Mouse (Mus musculus): ENCODE results near the gene Lama5. TPM values are rescaled to one million over a fixed set of nuclear protein-coding genes. Genes with fewer than 3 reads are reported as not detected.
A peak's percentile ranks its signal among the peaks of the same experiment; 100 is the strongest.
"Not testable (repeated sequence)": the region's sequence is repeated elsewhere in the genome, so short reads cannot be mapped to it uniquely, and the experiment has no call there.

The Lama5 gene
- polyA plus RNA-seq, 1 experiment from 2014 or later, result 28.0 TPM

DNA sequence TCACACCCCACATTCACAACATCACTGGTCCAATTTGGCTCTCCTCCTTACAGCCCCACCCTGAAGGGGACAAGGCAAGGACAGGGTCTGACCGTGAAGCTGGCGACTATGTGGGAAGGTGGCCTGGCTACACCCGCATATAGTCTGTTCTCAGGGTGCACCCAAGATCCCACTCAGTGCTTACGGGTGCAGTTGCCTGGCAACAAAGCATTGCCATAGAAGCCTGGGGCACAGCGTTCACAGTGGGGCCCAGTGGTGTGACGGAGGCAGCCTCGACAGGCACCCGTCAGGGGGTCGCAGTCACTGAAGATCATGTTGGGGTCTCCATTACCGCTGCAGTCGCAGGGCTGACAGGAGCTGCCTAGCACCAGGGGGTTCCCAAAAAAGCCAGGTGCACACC, 38.3 kb downstream of the Lama5 start:
- Histone ChIP-seq H3K36me3 (peaks cover 19% of the 10 kb centered on the region; the same call in 1 of the 2 replicates), H3K9me3 (replicated peaks) (no peaks in the 10 kb centered on the region), H3K4me3 (replicated peaks) (no peak overlapping the region), H3K27ac (replicated peaks) (no peak overlapping the region), H3K4me2 (replicated peaks) (no peak overlapping the region), H3K4me1 (no peaks in the 10 kb centered on the region), H3K27me3 (no peaks in the 10 kb centered on the region), H3K9ac (no peak overlapping the region)
- WGBS, result 86% methylated on average over 11 of the region's 11 CpGs
- no peak for ATAC-seq (ENCODE audit: insufficient number of reproducible peaks, low FRiP score, low TSS enrichment, low read depth)

DNA sequence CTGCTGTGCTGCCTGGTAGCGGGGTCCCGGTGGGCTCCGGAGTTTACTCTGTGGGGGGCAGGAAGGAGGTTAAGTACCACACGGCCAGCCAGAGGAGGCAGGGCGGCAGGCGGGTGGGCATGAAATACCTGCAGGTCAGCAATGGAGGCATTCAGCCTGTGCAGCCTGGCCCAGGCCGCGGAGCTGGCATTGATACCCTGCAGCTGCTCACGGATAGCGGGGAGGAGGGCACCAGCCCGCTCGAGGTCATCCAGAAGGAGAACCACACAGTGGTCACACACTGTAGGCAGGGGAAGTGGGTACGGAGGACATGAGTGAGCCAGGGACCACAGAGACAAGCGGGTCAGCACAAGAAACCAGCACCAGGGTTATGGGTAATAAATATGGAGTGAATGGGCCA, 40.0 kb downstream of the Lama5 start:
- H3K27ac ChIP-seq (replicated peaks), result no peak overlapping the region
- no peak for ATAC-seq (ENCODE audit: insufficient number of reproducible peaks, low FRiP score, low TSS enrichment, low read depth)
- H3K27me3 ChIP-seq, result no peaks in the 10 kb centered on the region
- no peaks in the 10 kb centered on the region for H3K9me3 ChIP-seq (replicated peaks)
- 88% methylated on average over 14 of the region's 14 CpGs for WGBS
- no peaks in the 10 kb centered on the region for H3K4me1 ChIP-seq
- peaks cover 19% of the 10 kb centered on the region for H3K36me3 ChIP-seq
- H3K4me3 ChIP-seq (replicated peaks), result no peak overlapping the region
- H3K9ac ChIP-seq, result no peak overlapping the region
- H3K4me2 ChIP-seq (replicated peaks), result no peak overlapping the region

DNA sequence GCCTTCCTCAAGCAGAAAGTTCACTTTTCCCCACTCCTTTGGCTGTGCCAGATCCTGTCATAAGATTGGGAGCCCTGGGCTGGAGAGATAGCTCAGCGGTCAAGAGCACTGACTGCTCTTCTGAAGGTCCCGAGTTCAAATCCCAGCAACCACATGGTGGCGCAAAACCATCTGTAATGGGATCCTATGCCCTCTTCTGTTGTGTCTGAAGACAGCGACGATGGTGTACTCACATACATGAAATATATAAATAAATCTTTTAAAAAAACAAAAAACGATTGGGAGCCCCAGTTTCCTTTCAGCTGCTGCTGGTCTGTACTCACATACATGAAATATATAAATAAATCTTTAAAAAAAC, 40.9 kb downstream of the Lama5 start:
- H3K36me3 ChIP-seq, result peaks cover 22% of the 10 kb centered on the region
- H3K9me3 ChIP-seq (replicated peaks), result no peaks in the 10 kb centered on the region
- H3K4me2 ChIP-seq (replicated peaks), result no peak overlapping the region
- H3K4me3 ChIP-seq (replicated peaks), result no peak overlapping the region
- no peak overlapping the region for H3K9ac ChIP-seq
- ATAC-seq (ENCODE audit: insufficient number of reproducible peaks, low FRiP score, low TSS enrichment, low read depth), result no peak
- WGBS, result 78% methylated on average over 6 of the region's 6 CpGs
- H3K4me1 ChIP-seq, result no peaks in the 10 kb centered on the region
- H3K27ac ChIP-seq (replicated peaks), result no peak overlapping the region
- H3K27me3 ChIP-seq, result no peaks in the 10 kb centered on the region

DNA sequence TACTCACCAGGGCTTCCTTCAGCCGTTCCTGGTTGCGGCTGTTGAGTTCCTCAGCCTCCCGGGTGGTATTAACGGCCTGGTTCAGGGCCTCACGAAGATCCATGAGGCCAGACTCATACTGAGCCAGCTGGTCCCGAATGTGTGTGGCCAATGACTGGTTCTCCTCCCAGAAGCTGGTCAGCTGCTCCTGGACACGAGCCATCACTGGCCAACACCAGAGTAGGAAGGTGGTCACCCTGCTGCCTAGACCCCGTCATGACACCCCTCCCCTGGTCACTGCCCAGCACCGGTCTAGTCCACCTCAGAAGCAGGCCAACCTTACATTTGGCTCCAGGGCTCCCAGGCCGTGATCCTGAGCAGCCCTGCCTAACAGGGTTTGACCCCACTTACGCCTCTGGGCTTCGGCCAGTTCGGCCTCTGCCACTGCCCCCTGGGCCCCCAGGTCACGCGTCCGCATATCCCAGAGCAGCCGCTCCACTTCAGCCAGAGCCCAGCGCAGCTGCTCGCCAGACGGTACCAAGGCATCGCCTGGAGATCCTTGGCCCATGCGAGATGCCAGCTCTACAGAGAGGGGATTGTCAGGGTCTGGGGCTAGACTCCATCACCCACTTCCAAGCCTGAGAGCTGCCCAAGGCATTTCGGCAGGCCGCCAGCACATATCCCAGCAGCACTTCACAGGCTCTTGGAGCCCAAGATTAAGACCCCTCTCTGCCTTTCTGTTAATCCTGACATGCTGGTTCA, 41.5 kb downstream of the Lama5 start:
- no peak for ATAC-seq (ENCODE audit: insufficient number of reproducible peaks, low FRiP score, low TSS enrichment, low read depth)
- Histone ChIP-seq H3K4me1 (no peaks in the 10 kb centered on the region), H3K27me3 (no peaks in the 10 kb centered on the region), H3K36me3 (peaks cover 24% of the 10 kb centered on the region), H3K27ac (replicated peaks) (no peak overlapping the region), H3K4me2 (replicated peaks) (no peak overlapping the region), H3K4me3 (replicated peaks) (no peak overlapping the region), H3K9ac (no peak overlapping the region), H3K9me3 (replicated peaks) (no peaks in the 10 kb centered on the region)
- WGBS, result 81% methylated on average over 24 of the region's 24 CpGs

DNA sequence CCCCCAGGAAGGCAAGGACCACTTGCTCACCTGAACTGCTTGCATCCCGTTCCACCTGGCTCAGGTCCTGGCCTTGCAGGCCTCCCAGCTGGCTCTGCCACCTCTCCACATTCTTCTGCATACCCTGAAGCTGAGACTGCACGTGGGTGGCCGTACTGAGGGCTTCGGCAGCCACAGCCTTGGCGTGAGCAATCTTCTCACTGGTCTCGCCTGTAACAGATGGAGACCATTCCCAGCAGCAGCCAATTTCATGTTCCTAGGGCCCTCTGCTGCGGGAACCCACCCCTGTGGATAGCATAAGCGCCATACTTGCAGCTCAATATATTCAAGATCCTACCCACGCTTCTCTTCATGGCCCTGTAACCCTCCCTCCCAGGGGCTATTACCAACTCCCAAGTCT, 44.1 kb downstream of the Lama5 start:
- WGBS, result 78% methylated on average over 9 of the region's 9 CpGs
- no peaks in the 10 kb centered on the region for H3K4me1 ChIP-seq
- H3K27me3 ChIP-seq, result no peaks in the 10 kb centered on the region
- no peak overlapping the region for H3K9ac ChIP-seq
- no peak for ATAC-seq (ENCODE audit: insufficient number of reproducible peaks, low FRiP score, low TSS enrichment, low read depth)
- peaks cover 48% of the 10 kb centered on the region for H3K36me3 ChIP-seq
- no peak overlapping the region for H3K4me3 ChIP-seq (replicated peaks)
- H3K27ac ChIP-seq (replicated peaks), result no peak overlapping the region
- H3K4me2 ChIP-seq (replicated peaks), result no peak overlapping the region
- no peaks in the 10 kb centered on the region for H3K9me3 ChIP-seq (replicated peaks)

DNA sequence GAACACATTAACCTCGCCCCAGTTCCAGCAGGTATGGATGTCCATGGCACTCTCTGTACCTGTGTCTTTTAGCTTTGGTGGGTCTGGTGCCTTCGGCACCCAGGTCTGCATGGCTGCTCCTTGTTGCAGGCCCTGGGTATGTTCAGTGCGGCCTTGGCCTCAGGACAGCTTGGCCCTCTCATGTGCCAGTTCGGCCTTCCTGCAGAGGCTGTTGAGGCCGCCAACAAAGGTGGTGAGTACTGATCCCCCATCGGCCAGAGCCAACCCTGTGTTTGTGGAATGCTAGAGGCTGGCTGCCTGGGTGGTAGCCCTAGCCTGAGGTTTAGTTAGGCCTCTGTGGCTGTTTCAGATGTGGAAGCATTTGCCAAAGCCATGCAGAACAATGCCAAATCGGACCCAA, 49.9 kb downstream of the Lama5 start:
- Histone ChIP-seq H3K4me1 (peaks cover 23% of the 10 kb centered on the region), H3K4me2 (replicated peaks) (no peak overlapping the region), H3K9ac (no peak overlapping the region), H3K27ac (replicated peaks) (no peak overlapping the region), H3K27me3 (no peaks in the 10 kb centered on the region), H3K4me3 (replicated peaks) (no peak overlapping the region), H3K36me3 (peaks cover 63% of the 10 kb centered on the region), H3K9me3 (replicated peaks) (no peaks in the 10 kb centered on the region)
- 87% methylated on average over 7 of the region's 7 CpGs for WGBS
- no peak for ATAC-seq (ENCODE audit: insufficient number of reproducible peaks, low FRiP score, low TSS enrichment, low read depth)

DNA sequence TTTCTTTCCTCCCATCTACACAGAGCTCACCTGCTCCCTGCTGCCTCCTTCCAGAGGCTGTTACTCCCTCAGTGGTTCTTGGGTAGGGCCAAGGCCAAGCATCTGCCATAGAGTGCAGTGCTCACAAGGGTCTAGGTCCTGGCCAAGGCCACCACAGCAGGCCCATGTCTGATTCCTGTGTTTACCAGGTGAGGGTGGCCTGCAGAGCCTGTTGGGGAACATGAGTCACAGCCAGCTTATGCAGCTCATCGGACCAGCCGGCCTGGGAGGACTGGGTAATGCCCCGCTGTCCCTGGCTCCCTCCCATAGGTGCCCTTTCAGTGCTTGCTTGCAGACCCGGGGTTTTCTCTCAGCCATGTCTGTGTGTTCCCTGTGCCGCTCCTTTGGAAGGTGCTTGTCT, 51.5 kb downstream of the Lama5 start:
- no peak for ATAC-seq (ENCODE audit: insufficient number of reproducible peaks, low FRiP score, low TSS enrichment, low read depth)
- no peak overlapping the region for H3K4me3 ChIP-seq (replicated peaks)
- H3K36me3 ChIP-seq, result peaks cover 57% of the 10 kb centered on the region
- WGBS, result 90% methylated on average over 5 of the region's 5 CpGs
- H3K4me1 ChIP-seq, result peaks cover 25% of the 10 kb centered on the region
- no peaks in the 10 kb centered on the region for H3K27me3 ChIP-seq
- H3K4me2 ChIP-seq (replicated peaks), result no peak overlapping the region
- no peaks in the 10 kb centered on the region for H3K9me3 ChIP-seq (replicated peaks)
- no peak overlapping the region for H3K27ac ChIP-seq (replicated peaks)
- H3K9ac ChIP-seq, result no peak overlapping the region

DNA sequence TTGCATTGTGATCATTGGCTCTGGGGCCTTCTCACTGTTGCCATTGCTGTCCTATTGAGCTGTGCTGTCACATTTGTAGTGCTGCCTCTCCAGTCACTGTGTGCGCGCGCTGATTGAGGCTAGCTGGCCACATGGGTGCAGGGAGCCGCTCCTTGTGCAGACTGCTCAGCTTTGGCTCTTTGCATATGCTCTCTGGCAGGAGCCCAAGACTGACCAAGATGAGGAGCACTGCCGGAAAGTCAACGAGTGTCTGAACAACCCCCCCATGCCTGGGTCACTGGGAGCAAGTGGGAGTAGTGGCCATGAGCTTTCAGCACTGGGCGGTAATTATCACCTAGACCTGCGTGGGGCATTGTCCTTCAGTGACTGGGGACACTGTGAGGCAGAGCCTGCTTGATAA, 51.9 kb downstream of the Lama5 start:
- peaks cover 53% of the 10 kb centered on the region for H3K36me3 ChIP-seq
- not testable (repeated sequence) for ATAC-seq (ENCODE audit: insufficient number of reproducible peaks, low FRiP score, low TSS enrichment, low read depth); H3K9me3 ChIP-seq (replicated peaks); H3K27ac ChIP-seq (replicated peaks); H3K27me3 ChIP-seq; H3K9ac ChIP-seq
- WGBS, result 89% methylated on average over 8 of the region's 8 CpGs
- H3K4me3 ChIP-seq (replicated peaks), result peak overlapping the region; percentile 99; the same call in 1 of the 2 replicates
- peak overlapping the region; percentile 85; the same call in 1 of the 2 replicates for H3K4me2 ChIP-seq (replicated peaks)
- peaks cover 25% of the 10 kb centered on the region for H3K4me1 ChIP-seq

DNA sequence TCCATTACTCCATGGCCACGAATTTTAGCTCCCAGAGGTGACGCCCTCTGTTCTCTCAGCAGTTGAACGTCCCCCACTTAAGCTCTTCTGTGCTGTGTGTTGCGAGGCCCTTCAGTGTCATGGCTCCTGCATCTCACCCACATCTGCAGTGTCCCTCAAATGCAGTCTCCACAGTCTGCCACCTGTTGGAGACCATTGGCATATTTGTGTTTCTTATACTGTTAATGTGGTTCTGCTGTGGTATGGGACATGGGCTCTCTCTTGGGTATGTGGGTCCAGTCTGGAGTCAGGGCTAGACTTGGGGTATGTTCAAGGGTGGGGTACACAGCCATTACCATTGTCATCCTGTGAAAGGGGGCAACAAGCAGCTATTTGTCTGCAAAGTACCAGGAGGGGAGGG, 52.5 kb downstream of the Lama5 start:
- H3K36me3 ChIP-seq, result peaks cover 47% of the 10 kb centered on the region
- H3K27ac ChIP-seq (replicated peaks), result no peak overlapping the region
- peaks cover 25% of the 10 kb centered on the region for H3K4me1 ChIP-seq
- no peaks in the 10 kb centered on the region for H3K27me3 ChIP-seq
- no peaks in the 10 kb centered on the region for H3K9me3 ChIP-seq (replicated peaks)
- WGBS, result 67% methylated on average over 4 of the region's 4 CpGs
- peak overlapping the region; percentile 99 for H3K4me3 ChIP-seq (replicated peaks)
- peak overlapping the region; percentile 85 for H3K4me2 ChIP-seq (replicated peaks)
- H3K9ac ChIP-seq, result 0 out of 2 replicates have a peak overlapping the region, but pooled peaks have one; percentile 97
- no peak for ATAC-seq (ENCODE audit: insufficient number of reproducible peaks, low FRiP score, low TSS enrichment, low read depth)

DNA sequence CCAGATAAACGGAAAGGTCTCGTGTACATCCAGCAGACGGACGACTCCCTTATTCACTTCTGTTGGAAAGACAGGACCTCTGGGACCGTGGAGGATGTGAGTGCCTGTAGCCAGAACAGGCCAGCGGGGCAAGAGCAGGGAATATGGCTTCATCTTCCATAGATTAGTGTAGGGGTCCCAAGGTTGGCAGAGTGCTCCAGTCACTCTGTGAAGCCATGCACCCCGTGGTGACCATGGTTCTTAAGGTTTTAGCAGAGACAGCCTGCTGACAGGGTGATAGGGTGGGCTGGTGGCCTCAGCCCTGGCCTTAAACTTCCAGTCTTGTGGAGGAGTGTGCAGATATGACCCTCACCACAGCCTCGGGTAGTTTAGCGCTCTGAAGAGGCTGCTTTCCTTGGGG, 53.5 kb downstream of the Lama5 start:
- Histone ChIP-seq H3K4me2 (replicated peaks) (peak overlapping the region; percentile 85), H3K4me1 (peaks cover 25% of the 10 kb centered on the region), H3K4me3 (replicated peaks) (peak overlapping the region; percentile 99), H3K9me3 (replicated peaks) (no peaks in the 10 kb centered on the region), H3K9ac (peak overlapping the region; percentile 97), H3K27me3 (no peaks in the 10 kb centered on the region), H3K27ac (replicated peaks) (no peak overlapping the region), H3K36me3 (peaks cover 37% of the 10 kb centered on the region)
- 3% methylated on average over 8 of the region's 9 CpGs for WGBS
- no peak for ATAC-seq (ENCODE audit: insufficient number of reproducible peaks, low FRiP score, low TSS enrichment, low read depth)

DNA sequence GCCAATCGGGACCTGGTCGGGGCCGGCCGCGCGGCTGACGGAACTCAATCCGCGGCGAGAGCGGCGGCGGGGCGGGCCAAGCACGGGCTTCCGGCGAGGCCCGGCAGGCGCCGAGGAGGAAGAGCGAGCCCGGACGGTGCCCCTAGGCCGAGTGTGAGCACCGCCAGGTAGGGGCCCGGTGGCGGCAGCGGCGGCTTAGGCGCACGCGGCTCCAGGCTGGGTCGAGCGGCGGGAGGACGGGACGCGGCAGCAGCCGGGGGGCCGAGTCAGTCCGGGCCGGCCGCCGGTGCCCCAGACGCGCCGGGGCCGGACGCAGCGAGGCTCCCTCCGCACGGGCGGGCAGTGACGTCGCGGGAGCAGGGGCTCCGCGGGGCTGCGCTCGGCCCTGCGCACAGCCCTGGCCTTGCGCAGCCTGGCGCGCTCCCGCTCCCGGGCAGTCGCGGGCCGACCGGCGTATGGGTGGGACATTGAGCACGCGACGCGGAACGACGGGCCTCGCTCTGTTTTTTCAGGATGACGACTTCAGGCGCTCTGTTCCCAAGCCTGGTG, 54.1 kb downstream of the Lama5 start:
- H3K27ac ChIP-seq (replicated peaks), result peak overlapping the region; percentile 92
- H3K27me3 ChIP-seq, result no peaks in the 10 kb centered on the region
- ATAC-seq (ENCODE audit: insufficient number of reproducible peaks, low FRiP score, low TSS enrichment, low read depth), result peak; percentile 65
- H3K9me3 ChIP-seq (replicated peaks), result no peaks in the 10 kb centered on the region
- H3K4me1 ChIP-seq, result peaks cover 25% of the 10 kb centered on the region
- H3K4me2 ChIP-seq (replicated peaks), result peak overlapping the region; percentile 85
- H3K4me3 ChIP-seq (replicated peaks), result peak overlapping the region; percentile 99
- peak overlapping the region; percentile 97 for H3K9ac ChIP-seq
- under 1% methylated on average over 79 of the region's 80 CpGs for WGBS
- peaks cover 32% of the 10 kb centered on the region for H3K36me3 ChIP-seq
